Mouse (Mus musculus) left cerebral cortex, adult 9 months (tissue): ENCODE data around the gene Tspan5.

Experiments used
- DNase-seq, 2 experiments: peaks; one replicate each; pipeline ENCODE4 v3.0.0; 2022; ENCODE audit warnings: low spot score in 2 of 2

Gene Tspan5

GRCm38 (mm10) chr3:138845820-138846219, 103.8 kb downstream of the Tspan5 start:
- DNase-seq = no peak

- DNase-seq = no peak
Observed at GRCm38 (mm10) chr3:138847809-138848208, 105.8 kb downstream of the Tspan5 start.

- DNase-seq = no peak
Observed at GRCm38 (mm10) chr3:138849755-138850301, 107.8 kb downstream of the Tspan5 start.

GRCm38 (mm10) chr3:138851876-138852275, 109.9 kb downstream of the Tspan5 start:
- no peak for DNase-seq

GRCm38 (mm10) chr3:138852982-138853689, 111.1 kb downstream of the Tspan5 start:
- DNase-seq = no peak

- DNase-seq = peak; percentile 51 to 68
Observed at GRCm38 (mm10) chr3:138853996-138854836, 112.2 kb downstream of the Tspan5 start.

- DNase-seq = no peak
Observed at GRCm38 (mm10) chr3:138855387-138855786, 113.4 kb downstream of the Tspan5 start.

- no peak for DNase-seq
Observed at GRCm38 (mm10) chr3:138856946-138857345, 115.0 kb downstream of the Tspan5 start.

- DNase-seq = no peak
Observed at GRCm38 (mm10) chr3:138857805-138858546, 116.0 kb downstream of the Tspan5 start.

GRCm38 (mm10) chr3:138858649-138859048, 116.7 kb downstream of the Tspan5 start:
- DNase-seq = no peak

- peak in 1 of 2 experiments; percentile 60 for DNase-seq
Observed at GRCm38 (mm10) chr3:138859166-138859565, 117.2 kb downstream of the Tspan5 start.

GRCm38 (mm10) chr3:138859666-138860065, 117.7 kb downstream of the Tspan5 start:
- no peak for DNase-seq

GRCm38 (mm10) chr3:138860257-138860760, 118.3 kb downstream of the Tspan5 start:
- no peak for DNase-seq

- peak in 1 of 2 experiments; percentile 60 for DNase-seq
Observed at GRCm38 (mm10) chr3:138861032-138861431, 119.0 kb downstream of the Tspan5 start.

- DNase-seq = no peak
Observed at GRCm38 (mm10) chr3:138861589-138861988, 119.6 kb downstream of the Tspan5 start.

- DNase-seq = no peak
Observed at GRCm38 (mm10) chr3:138864166-138864648, 122.2 kb downstream of the Tspan5 start.

- DNase-seq = no peak
Observed at GRCm38 (mm10) chr3:138865271-138865670, 123.3 kb downstream of the Tspan5 start.

GRCm38 (mm10) chr3:138867149-138867848, 125.3 kb downstream of the Tspan5 start:
- no peak for DNase-seq

- DNase-seq = no peak
Observed at GRCm38 (mm10) chr3:138868409-138868808, 126.4 kb downstream of the Tspan5 start.

GRCm38 (mm10) chr3:138875282-138875681, 133.3 kb downstream of the Tspan5 start:
- no peak for DNase-seq

GRCm38 (mm10) chr3:138875936-138876335, 133.9 kb downstream of the Tspan5 start:
- DNase-seq = no peak
